Mouse (Mus musculus) mouse embryonic stem cell (cell line): ENCODE measurements around the gene Fbxo40.

ENCODE experiments used
- in situ Hi-C, 2 experiments: fragments of 300-500 bp; cut with MboI; formaldehyde crosslinking; loops; 1 replicate in 1 of 2; 3 replicates in 1 of 2; pipeline ENCODE4 v1.14.3; 2019 to 2020; ENCODE audit warnings: low sequenced_read_pairs in 2 of 2, low pct_unique_long_range_greater_than_20kb in 1 of 2, mixed read lengths in 1 of 2; ENCODE audit not compliant: unreplicated experiment in 1 of 2

Gene Fbxo40

GRCm38 (mm10) chr16:36927495-36928105 lies 62.7 kb downstream of the Fbxo40 start:
- in situ Hi-C loops = no loop called here

- in situ Hi-C loops = no loop called here
Observed at GRCm38 (mm10) chr16:36926514-36927447, 63.5 kb downstream of the Fbxo40 start.

- in situ Hi-C loops = no loop called here
Observed at GRCm38 (mm10) chr16:36925797-36926196, 64.5 kb downstream of the Fbxo40 start.

- in situ Hi-C loops = no loop called here
Observed at GRCm38 (mm10) chr16:36925351-36925750, 64.9 kb downstream of the Fbxo40 start.

GRCm38 (mm10) chr16:36924312-36924711 lies 66.0 kb downstream of the Fbxo40 start:
- in situ Hi-C loops = no loop called here

- in situ Hi-C loops = no loop called here
Observed at GRCm38 (mm10) chr16:36921980-36922379, 68.3 kb downstream of the Fbxo40 start.

GRCm38 (mm10) chr16:36921067-36921613 lies 69.1 kb downstream of the Fbxo40 start:
- in situ Hi-C loops = no loop called here

GRCm38 (mm10) chr16:36920410-36920809 lies 69.9 kb downstream of the Fbxo40 start:
- in situ Hi-C loops = no loop called here

GRCm38 (mm10) chr16:36918505-36918904 lies 71.8 kb downstream of the Fbxo40 start:
- in situ Hi-C loops = no loop called here

- in situ Hi-C loops = no loop called here
Observed at GRCm38 (mm10) chr16:36914195-36914594, 76.1 kb downstream of the Fbxo40 start.
